Mouse (Mus musculus): Measurements from ENCODE around the gene Rrp1. TPM values are rescaled to one million over a fixed set of nuclear protein-coding genes. Genes with fewer than 3 reads are reported as not detected.

Gene Rrp1
- total RNA-seq, 1 experiment from 2014 or later, result 282 TPM

DNA sequence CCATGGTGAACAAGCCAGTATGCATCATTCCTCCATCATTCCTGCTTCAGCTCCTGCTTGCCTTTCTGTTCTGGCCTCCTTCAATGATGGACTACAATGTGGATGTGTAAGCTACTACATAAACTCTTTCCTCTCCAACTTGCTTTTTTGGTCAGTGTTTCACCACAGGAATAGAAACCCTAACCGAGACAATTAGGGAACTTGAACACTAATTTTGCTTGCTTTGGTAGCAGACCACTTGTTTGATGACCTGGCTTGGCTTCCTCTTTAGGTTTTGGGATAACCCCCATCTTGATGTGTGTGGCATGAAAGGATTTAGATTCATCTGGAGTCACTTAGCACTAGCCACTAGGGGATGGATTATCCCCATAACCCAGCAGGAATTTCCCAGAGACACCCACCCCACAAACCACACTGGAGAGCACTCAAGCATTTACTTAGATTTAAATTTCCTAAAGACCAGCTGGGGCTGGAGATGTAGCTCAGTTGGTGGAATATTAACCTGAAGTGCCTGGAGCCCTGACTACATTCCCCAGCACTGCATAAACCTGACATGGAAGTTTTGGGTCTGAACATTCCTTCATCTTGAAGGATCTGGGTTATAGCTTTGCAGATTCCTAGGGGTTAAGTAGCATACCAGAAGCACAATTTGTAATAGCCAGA lies 56.8 kb downstream of the Rrp1 start:
- no peak for ATAC-seq (ENCODE audit: extremely low read depth, insufficient number of reproducible peaks, low FRiP score, poor library complexity, severe bottlenecking)

DNA sequence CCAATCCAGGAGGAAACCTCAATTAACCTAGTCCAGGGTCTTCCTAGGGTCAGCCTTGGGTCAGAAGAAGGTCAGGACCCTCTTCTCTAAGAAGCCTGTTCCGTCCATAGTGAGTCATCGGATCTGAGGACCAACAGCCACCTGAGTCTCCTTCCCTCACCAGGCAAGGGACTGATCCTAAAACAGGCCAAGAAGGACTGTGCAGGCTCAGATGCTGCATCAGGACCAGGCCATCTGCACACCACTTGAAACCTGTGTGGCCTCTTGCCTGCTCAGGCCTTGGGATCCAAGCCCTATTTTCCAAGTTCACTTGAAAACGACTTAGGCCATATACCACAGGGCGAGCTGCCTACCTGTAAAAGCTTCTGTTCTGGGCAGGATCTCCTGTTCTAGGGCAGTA lies 59.6 kb downstream of the Rrp1 start:
- ATAC-seq (ENCODE audit: extremely low read depth, insufficient number of reproducible peaks, low FRiP score, poor library complexity, severe bottlenecking), result no peak

DNA sequence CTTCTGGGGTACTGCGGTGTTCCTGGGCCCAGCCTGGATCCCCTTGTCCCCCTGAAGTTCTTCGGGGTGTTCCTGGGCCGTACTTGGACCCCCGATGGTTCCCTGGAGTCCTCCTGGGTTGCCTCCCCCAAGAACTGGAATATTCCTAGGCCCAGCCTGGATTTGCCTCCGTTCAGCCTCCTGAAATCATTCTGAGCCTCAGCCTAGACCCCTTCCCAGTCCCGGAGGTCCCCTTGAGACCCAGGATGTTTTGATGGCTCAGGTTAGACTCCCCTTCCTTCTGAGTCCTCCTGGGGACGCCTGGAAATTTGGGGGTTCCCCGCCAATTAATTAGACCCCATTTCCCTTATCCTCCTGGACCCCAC lies 60.2 kb downstream of the Rrp1 start:
- no peak for ATAC-seq (ENCODE audit: extremely low read depth, insufficient number of reproducible peaks, low FRiP score, poor library complexity, severe bottlenecking)

DNA sequence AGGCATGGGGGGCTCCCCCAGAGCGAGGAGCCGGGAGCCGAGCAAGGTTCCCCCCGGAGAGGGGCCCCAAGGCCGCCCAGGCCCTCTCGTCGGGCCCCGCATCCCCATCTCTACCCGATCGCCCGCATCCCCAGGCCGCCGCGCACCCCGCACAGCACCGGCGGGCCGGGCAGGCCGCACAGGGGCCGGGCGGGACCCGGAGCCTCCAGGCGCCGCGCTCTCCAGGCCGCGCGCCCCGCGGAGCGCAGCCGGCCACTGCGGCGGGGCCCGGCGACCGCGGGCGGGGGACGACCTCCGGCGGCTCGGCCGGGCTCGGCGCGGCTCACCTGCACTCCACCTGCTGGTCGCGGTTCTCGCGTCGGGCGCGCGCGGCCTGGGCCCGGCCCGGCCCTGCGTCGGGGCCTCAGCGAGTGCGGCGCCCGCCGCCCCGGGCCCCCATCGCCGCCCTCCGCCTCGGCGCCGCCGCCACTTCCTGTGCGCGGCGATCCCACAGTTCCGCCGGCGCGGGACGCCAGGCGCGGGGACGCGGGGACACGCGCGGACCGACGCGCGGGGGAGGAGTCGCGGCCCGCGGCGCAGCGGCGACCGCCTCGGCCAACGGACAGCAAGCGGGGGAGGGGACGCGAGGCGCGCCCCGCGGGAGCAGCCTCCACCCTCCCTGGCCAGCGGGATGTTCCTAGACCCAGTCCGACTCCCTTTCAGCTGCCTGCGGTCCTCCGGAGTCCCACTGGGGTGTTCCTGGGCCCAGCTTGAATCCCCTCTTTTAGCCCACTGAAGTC lies 60.8 kb downstream of the Rrp1 start, which contains the start of gene Agpat3:
Agpat3 (minus strand) TSS at position 603 of the 779 bp plus-strand sequence.
- no peak for ATAC-seq (ENCODE audit: extremely low read depth, insufficient number of reproducible peaks, low FRiP score, poor library complexity, severe bottlenecking)

DNA sequence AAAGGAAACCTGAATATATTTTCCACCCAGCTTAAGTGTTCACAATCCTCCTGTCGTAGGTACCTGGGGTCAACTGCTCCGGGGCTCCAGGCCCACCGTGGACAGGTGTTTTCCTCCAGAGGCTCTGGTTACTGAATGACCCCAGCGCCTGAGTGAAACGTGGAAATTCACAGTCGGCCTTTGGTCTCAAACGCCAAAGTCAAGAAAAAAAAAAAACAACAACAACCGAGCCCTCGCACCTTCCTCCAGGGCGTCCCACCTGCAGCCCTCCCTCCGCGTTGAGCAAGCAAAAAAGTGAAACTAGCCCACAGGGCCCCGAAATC lies 61.3 kb downstream of the Rrp1 start:
- ATAC-seq (ENCODE audit: extremely low read depth, insufficient number of reproducible peaks, low FRiP score, poor library complexity, severe bottlenecking), result no peak

DNA sequence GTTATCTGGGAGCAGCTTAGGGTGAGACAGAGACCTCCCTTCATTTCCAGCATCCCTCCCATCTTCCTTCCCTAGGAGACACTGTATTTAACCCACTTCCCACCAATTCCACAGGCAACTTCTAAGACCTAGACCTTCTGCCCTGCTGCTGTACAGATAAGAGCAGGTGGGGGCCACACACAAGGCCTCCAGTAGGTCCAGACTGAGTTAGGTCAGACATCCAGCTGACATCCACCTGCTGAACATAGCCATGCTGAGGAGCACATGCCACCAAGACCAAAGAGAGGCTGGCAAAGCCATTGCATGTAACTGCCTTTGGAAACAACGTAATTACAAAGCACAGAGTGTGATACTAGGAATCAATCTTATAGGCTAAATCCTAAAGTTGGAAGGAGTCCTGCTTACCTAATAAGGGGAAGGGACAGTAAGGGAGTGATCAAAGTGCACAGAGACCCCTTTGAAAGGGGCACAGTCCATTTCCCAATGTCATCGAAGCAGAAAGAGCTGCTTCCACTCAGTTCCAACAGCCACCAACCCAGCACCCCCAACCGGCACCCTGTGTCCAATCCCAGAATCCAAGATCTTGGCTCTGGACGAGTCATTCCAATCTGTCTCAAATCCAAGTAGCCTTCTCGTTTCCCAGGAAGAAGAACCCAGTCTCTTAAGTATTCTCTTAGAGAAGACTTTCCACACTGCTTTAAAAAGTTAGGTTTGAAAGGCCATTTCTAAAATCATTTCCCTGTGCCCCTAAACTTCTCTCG lies 61.9 kb downstream of the Rrp1 start:
- ATAC-seq (ENCODE audit: extremely low read depth, insufficient number of reproducible peaks, low FRiP score, poor library complexity, severe bottlenecking), result no peak

Other genes with a start within 250 kb of the Rrp1 start
- 33.5 and 38.6 TPM in 2 replicates for gene D10Jhu81e, start 243.3 kb downstream of the Rrp1 start, total RNA-seq (2017)
- gene Pwp2, start 227.9 kb downstream of the Rrp1 start, total RNA-seq (2017), result 10.6 and 10.7 TPM in 2 replicates
- 36.2 and 38.4 TPM in 2 replicates for gene Trappc10, start 168.4 kb downstream of the Rrp1 start, total RNA-seq (2017)
- gene Agpat3, start 60.6 kb downstream of the Rrp1 start, total RNA-seq (2017), result 28.7 and 34.6 TPM in 2 replicates
- 40.5 and 40.9 TPM in 2 replicates for gene Cstb, start 12.6 kb upstream of the Rrp1 start, total RNA-seq (2017)
- 5.2 and 6.0 TPM in 2 replicates for gene Pdxk, start 51.9 kb upstream of the Rrp1 start, total RNA-seq (2017)
- gene Olfr1358, start 104.4 kb upstream of the Rrp1 start, total RNA-seq (2017), result not detected in 2 replicates
- gene Ilvbl, start 161.3 kb upstream of the Rrp1 start, total RNA-seq (2017), result 11.9 and 20.5 TPM in 2 replicates
- 0.58 and 1.5 TPM in 2 replicates for gene Syde1, start 178.9 kb upstream of the Rrp1 start, total RNA-seq (2017)
- gene Olfr1357, start 205.0 kb upstream of the Rrp1 start, total RNA-seq (2017), result not detected in 2 replicates